Mouse (Mus musculus) heart, embryonic 13.5 days (tissue): Measurements from ENCODE around the gene Ttpal. TPM values are rescaled to one million over a fixed set of nuclear protein-coding genes. Genes with fewer than 3 reads are reported as not detected.

Experiments
- ATAC-seq: fragments of 200-750 bp; cut with Nextera tagmentation; 2 replicates; pipeline ENCODE4 v1.8.0; 2017; ENCODE audit warnings: moderate TSS enrichment; ENCODE audit not compliant: insufficient number of reproducible peaks, low FRiP score, low TSS enrichment; ENCODE audit errors: extremely low read depth
- H3K27ac ChIP-seq: fragments of 300-500 bp; sonication (generic); replicated peaks from 2 replicates; pipeline ENCODE4 v1.5.1; 2015; ENCODE audit warnings: moderate library complexity, mild to moderate bottlenecking, inconsistent platforms
- H3K27me3 ChIP-seq: fragments of 300-500 bp; sonication (generic); replicated peaks from 2 replicates; pipeline ENCODE4 v1.6.1; 2015; ENCODE audit warnings: mild to moderate bottlenecking, inconsistent platforms
- H3K36me3 ChIP-seq: fragments of 300-500 bp; sonication (generic); 2 replicates; pipeline ENCODE4 v1.6.1; 2015; ENCODE audit warnings: mild to moderate bottlenecking, inconsistent platforms
- H3K4me1 ChIP-seq: fragments of 300-500 bp; sonication (generic); 2 replicates; pipeline ENCODE4 v1.6.1; 2015; ENCODE audit warnings: inconsistent platforms
- H3K4me2 ChIP-seq: fragments of 300-500 bp; sonication (generic); 2 replicates; pipeline ENCODE4 v1.6.1; 2015; ENCODE audit warnings: inconsistent platforms, mild to moderate bottlenecking, moderate library complexity
- H3K4me3 ChIP-seq: fragments of 300-500 bp; sonication (generic); 2 replicates; pipeline ENCODE4 v1.5.1; 2015; ENCODE audit warnings: moderate library complexity, mild to moderate bottlenecking, inconsistent platforms
- H3K9ac ChIP-seq: fragments of 300-500 bp; sonication (generic); 2 replicates; pipeline ENCODE4 v1.6.1; 2015; ENCODE audit warnings: inconsistent platforms, mild to moderate bottlenecking, moderate library complexity
- H3K9me3 ChIP-seq: fragments of 300-500 bp; sonication (generic); 2 replicates; pipeline ENCODE4 v1.6.1; 2016; ENCODE audit warnings: inconsistent platforms
- WGBS: fragments of 180-500 bp; shearing (Covaris S2); methylation state at CpG from one replicate; pipeline ENCODE4 v1.1.7; 2015; ENCODE audit warnings: mixed read lengths; 5-methylcytosine and 5-hydroxymethylcytosine counted together
- polyA plus RNA-seq: library from polyadenylated mRNA; unstranded; fragments of >200 nt; fragmentation: Nextera tagmentation; extraction: Ambion mirVana; gene quantifications from 2 replicates; pipeline ENCODE4 v1.2.1, GENCODE M21; 2015

The Ttpal gene
- 18.8 and 19.3 TPM in 2 replicates for polyA plus RNA-seq

- WGBS: under 1% methylated on average over 57 of the region's 57 CpGs
- H3K9ac ChIP-seq: peak within 1 kb of the TSS; percentile 95
- H3K36me3 ChIP-seq: peaks cover 3% of the 10 kb centered on the region
- H3K4me2 ChIP-seq: peak within 1 kb of the TSS; percentile 91
- H3K9me3 ChIP-seq: no peaks in the 10 kb centered on the region
- peak within 1 kb of the TSS; percentile 90 for H3K27ac ChIP-seq
- H3K27me3 ChIP-seq: no peaks in the 10 kb centered on the region
- H3K4me1 ChIP-seq: peaks cover 21% of the 10 kb centered on the region
- peak within 1 kb of the TSS; percentile 83 for H3K4me3 ChIP-seq
- ATAC-seq: peak; percentile 88
Measured at GRCm38 (mm10) chr2:163602101-163602971, at the start of gene Ttpal. TSS of gene Ttpal (plus strand) at chr2:163602314.

GRCm38 (mm10) chr2:163552518-163552929 is 49.6 kb upstream of the Ttpal start:
- H3K9me3 ChIP-seq: no peaks in the 10 kb centered on the region
- H3K4me3 ChIP-seq: no peak overlapping the region
- 70% methylated on average over 8 of the region's 8 CpGs for WGBS
- H3K27ac ChIP-seq: no peak overlapping the region
- H3K4me1 ChIP-seq: peaks cover 7% of the 10 kb centered on the region
- H3K9ac ChIP-seq: no peak overlapping the region
- peaks cover 83% of the 10 kb centered on the region for H3K27me3 ChIP-seq
- H3K4me2 ChIP-seq: no peak overlapping the region
- H3K36me3 ChIP-seq: no peaks in the 10 kb centered on the region
- no peak for ATAC-seq

GRCm38 (mm10) chr2:163554425-163554982 is 47.6 kb upstream of the Ttpal start:
- no peak overlapping the region for H3K9ac ChIP-seq
- 72% methylated on average over 4 of the region's 4 CpGs for WGBS
- no peak overlapping the region for H3K4me3 ChIP-seq
- peaks cover 10% of the 10 kb centered on the region for H3K4me1 ChIP-seq
- no peak overlapping the region for H3K27ac ChIP-seq
- H3K4me2 ChIP-seq: no peak overlapping the region
- no peak for ATAC-seq
- H3K27me3 ChIP-seq: peaks cover 82% of the 10 kb centered on the region
- H3K36me3 ChIP-seq: no peaks in the 10 kb centered on the region
- no peaks in the 10 kb centered on the region for H3K9me3 ChIP-seq

GRCm38 (mm10) chr2:163554996-163555395 is 47.1 kb upstream of the Ttpal start:
- peaks cover 81% of the 10 kb centered on the region for H3K27me3 ChIP-seq
- ATAC-seq: no peak
- no peak overlapping the region for H3K4me2 ChIP-seq
- H3K27ac ChIP-seq: no peak overlapping the region
- H3K4me3 ChIP-seq: no peak overlapping the region
- no peaks in the 10 kb centered on the region for H3K36me3 ChIP-seq
- peak overlapping the region; percentile 24; the same call in 1 of the 2 replicates for H3K9ac ChIP-seq
- no peaks in the 10 kb centered on the region for H3K9me3 ChIP-seq
- H3K4me1 ChIP-seq: peaks cover 10% of the 10 kb centered on the region
- WGBS: 57% methylated on average over 6 of the region's 6 CpGs

GRCm38 (mm10) chr2:163555417-163555816 is 46.7 kb upstream of the Ttpal start:
- no peak for ATAC-seq
- no peak overlapping the region for H3K4me3 ChIP-seq
- 21% methylated on average over 13 of the region's 13 CpGs for WGBS
- H3K27ac ChIP-seq: no peak overlapping the region
- H3K27me3 ChIP-seq: peaks cover 82% of the 10 kb centered on the region
- no peaks in the 10 kb centered on the region for H3K36me3 ChIP-seq
- no peak overlapping the region for H3K4me2 ChIP-seq
- H3K9me3 ChIP-seq: no peaks in the 10 kb centered on the region
- peaks cover 10% of the 10 kb centered on the region for H3K4me1 ChIP-seq
- H3K9ac ChIP-seq: peak overlapping the region; percentile 24; the same call in 1 of the 2 replicates

GRCm38 (mm10) chr2:163558548-163558947 is 43.6 kb upstream of the Ttpal start:
- no peaks in the 10 kb centered on the region for H3K9me3 ChIP-seq
- peaks cover 88% of the 10 kb centered on the region for H3K27me3 ChIP-seq
- no peak overlapping the region for H3K4me2 ChIP-seq
- H3K27ac ChIP-seq: no peak overlapping the region
- no peak for ATAC-seq
- H3K36me3 ChIP-seq: no peaks in the 10 kb centered on the region
- H3K4me1 ChIP-seq: peaks cover 10% of the 10 kb centered on the region
- no peak overlapping the region for H3K9ac ChIP-seq
- no peak overlapping the region for H3K4me3 ChIP-seq
- 70% methylated on average over 1 of the region's 1 CpGs for WGBS

- WGBS: 20% methylated on average over 5 of the region's 5 CpGs
- H3K9me3 ChIP-seq: no peaks in the 10 kb centered on the region
- no peak for ATAC-seq
- no peaks in the 10 kb centered on the region for H3K36me3 ChIP-seq
- H3K27ac ChIP-seq: no peak overlapping the region
- peaks cover 88% of the 10 kb centered on the region for H3K27me3 ChIP-seq
- H3K4me2 ChIP-seq: no peak overlapping the region
- H3K4me3 ChIP-seq: no peak overlapping the region
- no peak overlapping the region for H3K9ac ChIP-seq
- H3K4me1 ChIP-seq: peaks cover 10% of the 10 kb centered on the region
Measured at GRCm38 (mm10) chr2:163559236-163559635, 42.9 kb upstream of the Ttpal start.

- Histone ChIP-seq H3K4me3 (no peak overlapping the region), H3K27ac (no peak overlapping the region), H3K9ac (no peak overlapping the region), H3K36me3 (no peaks in the 10 kb centered on the region), H3K4me2 (no peak overlapping the region), H3K27me3 (peaks cover 86% of the 10 kb centered on the region), H3K4me1 (peaks cover 9% of the 10 kb centered on the region), H3K9me3 (no peaks in the 10 kb centered on the region)
- WGBS: 84% methylated on average over 3 of the region's 3 CpGs
- no peak for ATAC-seq
Measured at GRCm38 (mm10) chr2:163560247-163560646, 41.9 kb upstream of the Ttpal start.

- 63% methylated on average over 13 of the region's 13 CpGs for WGBS
- ATAC-seq: no peak
- H3K36me3 ChIP-seq: no peaks in the 10 kb centered on the region
- 0 out of 2 replicates have a peak, but pooled peaks cover 3% of the 10 kb centered on the region for H3K4me1 ChIP-seq
- peaks cover 86% of the 10 kb centered on the region for H3K27me3 ChIP-seq
- H3K4me3 ChIP-seq: no peak overlapping the region
- no peak overlapping the region for H3K4me2 ChIP-seq
- H3K9me3 ChIP-seq: no peaks in the 10 kb centered on the region
- H3K9ac ChIP-seq: no peak overlapping the region
- H3K27ac ChIP-seq: no peak overlapping the region
Measured at GRCm38 (mm10) chr2:163561258-163561948, 40.7 kb upstream of the Ttpal start.

- Histone ChIP-seq H3K36me3 (no peaks in the 10 kb centered on the region), H3K9ac (no peak overlapping the region), H3K9me3 (no peaks in the 10 kb centered on the region), H3K4me2 (no peak overlapping the region), H3K27ac (no peak overlapping the region), H3K27me3 (peaks cover 81% of the 10 kb centered on the region), H3K4me3 (no peak overlapping the region), H3K4me1 (no peaks in the 10 kb centered on the region)
- no peak for ATAC-seq
- WGBS: 20% methylated on average over 8 of the region's 8 CpGs
Measured at GRCm38 (mm10) chr2:163564646-163565045, 37.5 kb upstream of the Ttpal start.

GRCm38 (mm10) chr2:163574321-163574720 is 27.8 kb upstream of the Ttpal start:
- Histone ChIP-seq H3K27ac (no peak overlapping the region), H3K4me1 (no peaks in the 10 kb centered on the region), H3K9me3 (no peaks in the 10 kb centered on the region), H3K9ac (no peak overlapping the region), H3K4me2 (no peak overlapping the region), H3K27me3 (peaks cover 45% of the 10 kb centered on the region), H3K4me3 (no peak overlapping the region), H3K36me3 (no peaks in the 10 kb centered on the region)
- ATAC-seq: no peak
- 77% methylated on average over 3 of the region's 3 CpGs for WGBS
